Mouse (Mus musculus): Measurements from ENCODE around the gene Armc9.

Gene Armc9

GRCm38 (mm10) chr1:86176066-86176465, 21.5 kb downstream of the Armc9 start:
- DNase-seq: no peak

DNA sequence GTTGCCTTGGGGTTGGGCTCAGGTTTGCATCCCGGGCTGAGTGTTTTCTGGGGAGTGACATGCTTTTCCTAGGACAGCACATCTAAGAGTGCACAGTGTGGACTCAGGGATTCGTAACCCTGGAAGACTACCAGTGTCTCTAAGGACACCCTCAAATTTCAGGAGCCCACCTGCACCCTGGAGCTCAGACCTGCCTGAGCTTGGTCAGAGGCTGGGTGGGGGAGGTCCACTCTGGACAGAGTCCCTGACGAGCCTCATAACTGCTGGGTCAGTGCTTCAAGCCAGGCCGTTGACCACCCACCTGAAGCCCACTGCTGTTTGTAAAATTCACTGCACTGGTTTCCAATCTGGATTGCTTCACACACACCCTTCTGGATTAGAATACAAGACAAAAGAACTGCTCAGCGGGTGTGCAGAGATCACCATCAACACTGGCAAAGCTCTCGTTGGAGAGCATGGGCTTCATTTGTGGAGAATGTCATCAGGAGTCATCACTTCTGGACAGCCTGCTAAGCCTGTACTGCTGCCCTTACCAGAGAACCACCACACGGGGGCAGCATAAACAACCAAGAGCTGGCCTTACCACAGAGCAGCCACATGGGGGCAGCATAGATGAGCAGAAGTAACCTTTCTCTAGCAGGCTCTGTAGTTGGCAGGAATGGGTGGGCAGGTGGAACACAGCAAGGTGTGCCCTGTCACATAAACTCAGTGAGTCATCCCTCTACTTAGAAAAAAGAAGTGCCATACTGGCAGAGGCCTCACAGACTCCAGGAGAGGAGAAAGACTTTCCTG, 24.1 kb downstream of the Armc9 start:
- peak; percentile 61 to 79 for DNase-seq

DNA sequence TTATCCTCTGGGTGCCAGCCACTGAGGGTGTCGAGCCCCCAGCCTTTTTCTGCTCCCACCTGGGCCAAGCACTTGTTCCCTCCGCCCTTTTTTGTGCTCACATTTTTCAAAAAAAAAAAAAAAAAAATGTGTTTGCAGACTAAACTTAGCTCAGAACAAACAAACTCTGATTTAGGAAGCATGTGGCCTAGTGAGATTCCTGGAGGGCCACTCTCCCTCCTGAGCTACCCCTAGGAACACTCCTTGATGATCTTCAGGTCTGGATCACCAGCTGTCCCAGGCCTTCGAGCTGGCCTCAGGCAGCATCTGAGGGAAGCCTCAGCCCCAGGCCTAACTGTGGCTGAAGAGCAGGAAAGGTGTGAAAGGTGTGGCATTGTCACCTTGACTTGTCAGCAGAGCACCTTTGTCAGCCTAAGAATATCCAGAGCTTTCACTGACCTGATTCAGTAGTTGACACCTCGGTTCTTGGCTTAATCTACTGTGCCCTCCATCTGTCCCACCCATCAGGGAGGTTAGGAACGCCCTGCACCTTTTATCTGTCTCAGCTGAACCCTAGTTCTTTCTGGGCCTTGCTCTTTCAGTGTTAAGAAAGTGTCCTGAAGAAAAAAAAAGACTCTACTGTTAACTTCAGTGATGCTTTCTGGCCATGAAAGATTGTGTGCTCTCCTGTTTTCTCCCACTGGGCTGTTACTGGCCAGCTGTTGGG, 27.6 kb downstream of the Armc9 start:
- no peak for DNase-seq

GRCm38 (mm10) chr1:86183577-86184263, 29.1 kb downstream of the Armc9 start:
- DNase-seq: no peak

DNA sequence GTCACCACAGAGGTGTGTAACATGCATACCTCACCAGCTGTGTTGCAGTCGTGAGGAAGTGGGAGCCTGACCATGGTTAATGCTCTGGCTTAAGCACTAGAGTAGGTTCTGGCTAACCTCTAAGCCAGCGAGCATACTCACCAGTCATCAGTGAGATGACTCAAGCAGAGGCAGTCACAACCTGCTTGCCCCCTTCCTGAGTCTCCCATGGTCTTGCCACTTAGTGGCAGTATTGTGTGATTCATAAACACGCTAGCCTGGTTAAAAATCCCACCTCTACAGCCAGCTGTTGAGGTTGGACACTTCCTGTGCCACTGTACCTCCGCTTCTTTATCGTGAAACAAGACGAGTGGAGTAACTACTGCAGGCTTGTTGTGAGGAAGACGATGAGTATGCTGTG, 32.2 kb downstream of the Armc9 start:
- no peak for DNase-seq

- no peak for DNase-seq
These were observed 33.3 kb downstream of the Armc9 start for GRCm38 (mm10) chr1:86187856-86188255.

DNA sequence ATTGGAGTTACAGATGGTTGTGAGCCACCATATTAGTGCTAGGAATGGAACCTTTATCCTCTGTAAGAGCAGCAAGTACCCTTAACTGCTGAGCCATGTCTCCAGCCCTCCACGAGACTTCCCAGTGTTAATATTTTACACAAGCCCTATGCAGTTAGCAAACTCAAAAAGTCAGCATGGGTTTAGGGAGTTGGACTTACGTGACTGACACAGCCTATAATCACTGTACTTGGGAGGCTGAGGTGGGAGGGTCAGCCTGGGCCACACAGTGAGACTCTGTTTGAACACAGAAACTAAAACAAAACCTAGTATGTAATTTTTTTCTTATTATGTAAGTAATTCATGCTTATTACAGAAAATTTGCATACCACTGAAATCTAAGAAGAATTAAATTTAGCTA, 33.7 kb downstream of the Armc9 start:
- no peak for DNase-seq

DNA sequence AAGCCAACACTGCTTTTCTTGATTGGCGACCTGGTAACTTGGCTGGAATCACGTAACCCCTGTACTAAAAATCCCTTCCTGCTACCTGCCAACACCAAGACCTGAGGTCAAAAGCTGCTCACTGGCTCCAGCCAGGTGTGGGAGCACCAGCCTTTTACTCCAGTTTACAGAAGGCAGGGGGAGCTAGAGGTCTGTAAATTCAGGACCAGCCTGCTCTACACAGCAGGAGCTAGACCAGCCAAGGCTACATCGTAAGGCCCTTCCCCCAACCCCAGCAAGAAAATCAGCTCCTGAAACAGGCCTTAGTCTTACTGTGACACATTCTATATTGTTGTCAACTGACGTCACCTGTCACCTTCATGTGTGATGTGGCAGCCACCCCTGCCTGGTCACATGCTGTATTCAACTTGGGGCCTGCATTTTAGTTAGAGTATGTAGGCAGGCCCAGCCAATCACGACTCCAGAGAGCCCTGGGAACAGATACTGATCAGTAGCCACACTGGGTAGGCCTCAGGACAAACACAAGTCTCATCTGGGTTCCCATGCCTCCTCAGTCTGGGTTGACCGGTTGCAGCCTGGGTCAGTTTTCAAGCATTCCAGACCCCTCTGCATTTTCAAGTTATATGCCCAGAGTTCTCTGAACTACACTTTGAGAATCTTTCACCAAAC, 34.6 kb downstream of the Armc9 start:
- DNase-seq: peak in 1 of 2 experiments; percentile 22

DNA sequence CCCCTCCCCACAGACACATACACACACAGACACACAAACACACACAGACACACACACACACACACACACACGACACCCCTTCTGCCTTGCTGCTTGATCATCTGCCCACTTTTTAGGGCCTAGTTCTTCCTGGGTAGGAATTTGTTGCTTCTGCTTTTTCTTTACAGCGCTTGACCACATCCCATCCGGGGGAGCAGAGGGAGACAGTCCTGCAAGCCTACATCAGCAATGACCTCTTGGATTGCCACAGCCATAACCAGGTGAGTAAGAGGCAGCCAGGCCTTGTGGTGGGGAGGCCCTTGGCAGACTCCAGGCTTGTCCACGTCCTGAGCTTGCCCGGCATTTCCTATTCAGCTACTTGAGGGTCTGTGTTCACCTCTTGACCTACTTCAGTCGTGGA, 36.3 kb downstream of the Armc9 start:
- DNase-seq: no peak

DNA sequence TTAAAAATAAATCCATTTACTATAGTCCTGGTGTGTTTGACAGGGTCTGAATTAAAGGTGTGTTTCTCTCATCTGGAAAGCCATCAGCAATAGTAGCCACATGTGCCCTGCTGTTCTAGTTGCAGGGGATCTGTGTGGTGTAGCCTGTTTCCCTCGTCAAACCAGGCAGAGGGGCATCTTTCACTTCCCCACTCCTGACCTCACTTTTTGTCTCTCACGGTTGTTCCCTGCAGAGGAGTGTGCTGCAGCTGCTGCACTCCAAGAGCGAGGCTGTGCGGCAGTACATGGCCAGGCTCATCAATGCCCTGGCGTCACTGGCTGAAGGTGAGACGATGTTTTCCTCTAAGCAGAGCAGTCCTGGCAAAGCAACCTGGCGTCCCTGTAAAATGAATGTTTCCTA, 39.5 kb downstream of the Armc9 start:
- no peak for DNase-seq

DNA sequence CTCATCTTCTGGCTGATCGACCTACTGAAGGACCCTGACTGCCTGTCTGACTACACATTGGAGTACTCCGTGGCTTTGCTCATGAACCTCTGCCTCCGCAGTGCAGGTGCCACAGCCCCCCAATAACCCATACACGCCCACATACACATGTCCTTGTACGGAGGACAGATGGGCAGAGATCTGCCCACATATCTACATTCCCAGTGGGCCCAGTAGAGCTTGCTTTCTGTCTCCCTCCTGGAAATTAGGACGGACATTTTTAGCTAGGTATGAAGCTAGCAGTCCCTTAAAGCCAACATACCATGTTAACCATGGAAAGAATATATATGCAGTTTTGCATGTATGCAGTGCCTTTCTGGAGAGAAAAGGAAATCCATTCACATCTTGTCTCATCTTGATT, 43.7 kb downstream of the Armc9 start:
- no peak for DNase-seq

- DNase-seq: no peak
These were observed 44.4 kb downstream of the Armc9 start for GRCm38 (mm10) chr1:86199026-86199425.

DNA sequence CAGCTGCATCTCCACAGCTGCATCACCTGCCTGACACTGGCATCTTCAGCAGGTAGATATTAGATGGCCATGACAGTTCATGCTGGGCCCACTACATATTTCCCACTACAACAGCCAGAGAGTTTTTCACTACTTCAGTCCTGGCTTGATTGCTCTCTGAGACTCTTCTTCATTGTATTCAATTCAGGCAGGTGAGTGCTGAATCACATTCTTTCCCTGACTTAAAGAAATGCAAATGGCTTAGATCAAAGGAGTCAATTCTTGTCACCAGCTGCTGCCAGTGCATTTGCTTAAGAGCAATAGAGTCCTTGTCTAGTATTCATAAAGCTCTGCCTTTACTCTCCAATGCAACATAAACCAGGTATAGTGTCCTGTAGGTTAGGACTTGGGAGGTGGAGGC, 46.7 kb downstream of the Armc9 start:
- DNase-seq: no peak

DNA sequence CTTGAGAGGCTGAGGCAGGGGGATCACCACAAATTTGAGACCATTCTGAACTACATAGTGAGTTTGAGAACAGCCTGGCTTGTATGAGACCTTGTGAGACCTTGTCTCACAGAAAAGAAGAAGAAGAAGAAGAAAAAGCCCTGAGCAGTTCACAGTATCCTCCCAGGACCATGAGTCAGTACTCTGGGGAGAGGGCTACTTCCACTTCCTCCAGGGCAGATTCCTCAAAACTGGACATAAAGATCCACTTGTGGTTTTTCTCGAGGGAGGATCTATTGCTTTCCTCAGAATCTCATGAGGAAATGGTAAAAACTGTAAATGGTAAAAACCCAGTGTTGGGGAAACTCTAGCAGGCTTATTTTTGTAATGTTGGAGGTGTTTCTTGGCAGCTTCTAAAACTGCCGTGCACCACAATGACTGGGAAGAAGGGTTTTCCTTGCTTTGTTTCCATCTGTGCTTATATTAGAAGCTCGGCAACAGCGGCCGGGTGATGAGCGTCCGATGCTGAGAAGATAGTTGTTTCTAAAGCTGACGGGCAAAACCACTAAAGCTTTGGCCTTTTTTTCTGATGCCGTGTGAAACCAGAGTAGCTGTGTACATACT, 48.1 kb downstream of the Armc9 start:
- DNase-seq: no peak

- DNase-seq: no peak
These were observed 56.1 kb downstream of the Armc9 start for GRCm38 (mm10) chr1:86210676-86211075.

DNA sequence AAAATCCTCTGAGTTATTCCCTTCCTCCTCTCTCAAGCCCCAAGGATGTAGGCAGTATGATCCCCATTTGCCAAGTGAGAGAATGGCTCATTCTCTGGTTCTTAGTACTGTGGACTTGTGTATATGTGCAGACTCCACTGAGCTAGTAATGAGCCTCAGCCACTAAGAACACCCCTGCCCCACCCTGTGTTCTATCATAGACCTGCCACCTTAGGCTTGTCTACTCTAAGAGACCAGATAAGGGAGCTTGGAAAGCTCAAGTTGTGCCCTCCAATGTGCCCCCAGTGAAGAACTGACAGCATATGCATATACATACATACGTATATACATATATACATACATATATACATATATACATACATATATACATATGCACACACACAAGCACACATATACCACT, 56.9 kb downstream of the Armc9 start:
- no peak for DNase-seq

GRCm38 (mm10) chr1:86212731-86213130, 58.2 kb downstream of the Armc9 start:
- no peak for DNase-seq

- peak; percentile 70 to 84 for DNase-seq
These were observed 59.6 kb downstream of the Armc9 start for GRCm38 (mm10) chr1:86214158-86214557.

- DNase-seq: peak in 1 of 2 experiments; percentile 17
These were observed 60.7 kb downstream of the Armc9 start for GRCm38 (mm10) chr1:86215297-86215696.

DNA sequence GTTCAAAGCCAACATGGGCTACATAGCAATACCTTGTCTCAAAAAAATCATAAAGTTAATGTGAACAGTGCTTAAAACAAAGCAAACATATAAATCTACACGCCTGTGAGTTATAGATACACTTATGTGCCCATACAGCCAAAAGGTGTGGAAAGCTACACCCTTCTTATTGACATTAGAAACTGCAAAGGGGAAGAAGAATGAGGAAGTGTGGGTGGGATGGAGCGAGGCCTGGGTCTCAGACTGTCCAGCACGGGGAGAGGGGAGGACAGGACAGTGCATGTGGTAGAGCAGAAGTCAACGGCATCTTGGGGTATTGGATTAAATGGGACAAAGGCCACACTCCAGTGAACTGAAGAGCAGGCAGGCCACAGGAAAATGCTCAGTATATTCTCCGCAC, 61.8 kb downstream of the Armc9 start:
- DNase-seq: peak; percentile 35 to 44

- no peak for DNase-seq
These were observed 63.4 kb downstream of the Armc9 start for GRCm38 (mm10) chr1:86217976-86218375.

DNA sequence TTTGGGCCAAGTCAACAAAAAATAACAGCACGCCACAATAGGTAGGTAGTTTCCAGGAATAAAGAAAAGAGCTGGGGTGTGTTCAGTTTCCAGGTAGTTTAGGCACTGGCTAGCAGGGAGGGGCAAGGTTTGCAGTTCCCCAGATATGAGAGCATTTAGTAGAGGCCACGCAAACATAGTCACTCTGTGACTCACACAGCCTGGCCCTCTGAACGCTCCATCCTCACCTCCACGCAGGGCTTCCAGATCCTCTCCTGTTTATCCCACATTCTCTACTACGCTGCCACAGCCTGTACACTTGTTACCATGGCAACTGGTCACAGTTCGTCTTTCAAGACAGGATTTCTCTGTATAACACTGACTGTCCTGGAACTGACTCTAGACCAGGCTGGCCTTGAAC, 70.6 kb downstream of the Armc9 start:
- no peak for DNase-seq

- no peak for DNase-seq
These were observed 74.1 kb downstream of the Armc9 start for GRCm38 (mm10) chr1:86228653-86229052.

Measured in spleen, adult 18-20 months (tissue).